Mouse (Mus musculus) NIH3T3 (cell line): ENCODE measurements around the gene Mob3a.
A peak's percentile ranks its signal among the peaks of the same experiment; 100 is the strongest.

Experiments used
- DNase-seq: peaks from one replicate; pipeline ENCODE4 v3.0.0-alpha.2; 2012; ENCODE audit warnings: low read depth

Mob3a gene

DNA sequence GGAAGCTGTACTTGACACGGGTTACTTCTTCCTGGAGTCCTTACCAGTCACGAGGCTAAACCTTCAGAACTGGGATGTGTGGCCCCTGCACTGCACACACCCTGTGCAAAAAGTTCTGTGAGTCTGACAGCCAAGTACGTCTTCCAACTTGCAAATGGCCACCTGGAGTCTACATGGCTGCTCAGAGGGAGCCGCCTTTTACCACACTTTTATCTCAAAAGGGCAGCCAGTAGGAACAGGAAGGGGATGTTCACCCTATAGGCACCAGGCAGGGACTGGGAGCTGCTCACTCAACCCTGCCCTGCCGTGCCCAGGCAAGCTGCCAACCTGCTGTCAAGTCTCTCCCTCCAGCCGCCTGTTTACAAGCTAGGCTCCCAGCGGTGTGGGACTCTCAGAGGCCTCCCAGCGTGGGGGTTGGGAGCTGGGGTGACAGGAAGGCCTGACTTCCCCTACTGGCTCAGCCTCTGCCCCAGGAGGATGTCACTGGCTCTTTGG, 23.8 kb downstream of the Mob3a start, which contains the start of gene Mknk2:
TSS of gene Mknk2 (minus strand) at position 171 of the 495 bp plus-strand sequence.
- peak; percentile 94 for DNase-seq

DNA sequence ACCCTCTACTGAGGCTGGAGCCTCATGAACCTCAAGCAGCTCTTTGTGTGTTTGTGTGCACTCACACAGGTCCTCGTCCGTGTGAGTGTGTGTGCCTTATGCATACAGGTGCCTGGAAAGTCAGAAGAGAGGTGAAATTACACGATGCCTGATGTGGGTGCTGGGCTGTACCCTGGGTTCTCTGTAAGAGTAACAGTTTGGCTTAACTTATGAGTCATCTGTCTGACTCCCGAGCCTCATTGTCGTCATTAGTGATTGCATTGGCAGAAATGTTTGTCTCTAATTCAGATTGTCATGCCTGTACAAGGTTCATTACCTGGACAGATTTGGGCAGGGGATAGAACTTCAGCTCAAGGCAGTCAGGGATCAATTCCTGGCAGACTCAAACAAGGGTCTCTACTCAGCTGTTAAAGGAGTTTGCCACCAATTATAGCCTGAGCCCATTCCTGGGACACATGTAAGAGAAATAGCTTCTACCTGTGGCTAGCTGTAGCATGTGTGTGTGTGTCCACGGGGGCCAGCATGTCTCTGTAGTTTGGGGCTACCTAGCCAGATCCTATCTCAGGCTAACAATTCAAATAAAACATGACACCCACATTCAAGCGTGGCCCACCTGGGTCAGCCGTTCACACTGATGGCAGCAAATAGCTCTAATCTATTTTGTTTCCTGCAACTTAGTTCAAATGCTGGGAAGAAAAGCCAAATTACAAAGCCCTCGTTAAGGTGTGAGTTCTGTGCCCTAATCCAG, 24.5 kb downstream of the Mob3a start:
- peak; percentile 78 for DNase-seq

DNA sequence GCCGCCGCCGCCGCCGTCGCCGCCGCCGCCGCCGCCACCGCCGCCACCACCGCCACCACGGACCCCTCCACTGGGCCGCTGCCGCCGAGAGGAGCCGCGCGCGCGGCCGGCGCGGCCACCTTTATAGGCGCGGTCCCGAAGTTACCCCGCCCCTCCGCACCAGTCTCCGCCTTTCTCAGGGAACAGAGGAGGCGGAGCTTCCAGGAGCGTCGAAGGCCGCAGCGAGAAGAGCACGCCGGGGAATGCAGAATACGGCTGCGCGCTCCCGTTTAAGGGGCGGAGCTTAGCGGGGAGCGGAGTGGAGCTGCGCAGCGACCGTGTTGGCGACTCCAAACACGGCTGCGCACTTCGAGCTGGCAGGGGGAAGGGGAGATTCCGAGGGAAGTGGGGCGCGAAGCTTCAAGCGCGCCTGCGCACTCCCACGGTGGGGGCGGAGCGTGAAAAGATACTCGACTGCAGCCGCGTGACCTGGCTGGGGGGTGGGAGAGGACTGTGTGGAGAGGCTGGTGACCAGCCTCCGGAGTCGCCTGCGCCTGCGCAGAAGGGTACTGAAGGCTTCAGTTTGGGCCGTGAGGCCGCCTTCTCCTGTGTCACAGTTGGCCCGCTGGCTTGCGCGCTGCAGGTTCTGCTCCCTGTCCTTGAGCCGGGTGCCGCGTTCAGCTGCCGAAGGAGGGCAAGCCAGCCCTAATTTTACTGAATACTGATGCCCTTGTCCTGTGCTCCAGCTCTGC, 25.4 kb downstream of the Mob3a start:
- DNase-seq, result peak; percentile 100

DNA sequence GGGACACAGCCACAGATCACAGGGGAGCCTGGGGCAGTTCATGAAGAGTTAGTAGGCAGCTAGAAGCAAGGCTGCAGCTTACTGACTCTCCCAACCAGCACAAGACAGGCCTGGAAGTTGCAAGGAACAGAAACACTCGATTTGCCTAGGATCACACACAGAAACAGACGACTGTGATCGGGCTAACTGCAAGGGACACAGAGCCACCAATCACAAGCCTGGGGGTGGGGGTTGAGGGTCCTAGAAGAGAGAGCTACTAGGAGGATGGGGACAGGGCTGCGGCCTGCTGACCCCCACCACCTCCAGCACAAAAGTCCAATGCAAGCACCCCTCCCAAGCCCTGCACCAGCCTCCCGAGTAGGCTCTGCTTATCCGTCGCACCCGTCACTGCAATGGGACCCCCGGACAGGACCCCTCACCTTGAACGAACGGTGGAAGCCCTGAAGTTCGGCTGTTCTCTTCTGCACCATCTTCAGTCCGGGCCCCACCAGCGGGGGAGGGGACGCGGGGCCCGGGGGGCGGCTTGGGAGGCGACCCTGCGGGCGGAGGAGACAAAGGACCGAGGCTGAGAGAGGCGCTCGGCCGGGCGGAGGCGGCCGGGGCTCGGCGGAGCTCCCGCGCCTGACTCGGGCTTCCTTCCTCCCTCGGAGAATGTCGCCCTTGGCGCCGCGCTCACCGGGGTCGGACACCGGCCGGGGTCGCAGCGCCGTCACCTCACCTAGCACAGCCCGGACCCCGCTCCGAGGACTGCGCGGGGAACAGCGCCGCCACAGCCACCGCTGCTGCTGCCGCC, 26.2 kb downstream of the Mob3a start:
- peak; percentile 45 for DNase-seq

DNA sequence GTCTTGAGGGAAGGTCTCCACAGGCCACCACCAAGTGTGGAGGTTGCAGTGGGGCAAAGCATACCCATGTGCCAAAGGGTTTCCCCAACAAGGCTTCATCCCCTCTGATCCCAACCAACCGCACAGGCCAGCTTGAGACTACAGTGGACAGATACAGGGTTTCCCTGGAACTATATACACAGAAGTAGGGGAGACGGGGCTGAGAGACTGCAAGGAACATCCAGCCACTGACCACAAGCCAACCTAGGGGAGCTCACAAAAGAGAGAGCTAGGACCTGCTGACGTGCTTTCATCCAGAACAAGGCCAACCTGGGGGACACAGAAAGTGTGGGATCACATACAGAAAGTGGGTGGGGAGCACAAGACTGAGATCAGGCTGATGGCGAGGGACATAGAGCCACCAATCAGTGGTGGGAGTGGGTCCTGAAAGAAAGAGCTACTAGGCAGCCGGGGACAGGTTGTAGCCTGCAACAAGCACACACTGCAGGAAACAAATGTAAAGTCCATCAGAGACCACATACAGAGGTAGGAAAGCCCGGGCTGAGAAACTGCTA, 26.8 kb downstream of the Mob3a start:
- DNase-seq, result peak; percentile 29

DNA sequence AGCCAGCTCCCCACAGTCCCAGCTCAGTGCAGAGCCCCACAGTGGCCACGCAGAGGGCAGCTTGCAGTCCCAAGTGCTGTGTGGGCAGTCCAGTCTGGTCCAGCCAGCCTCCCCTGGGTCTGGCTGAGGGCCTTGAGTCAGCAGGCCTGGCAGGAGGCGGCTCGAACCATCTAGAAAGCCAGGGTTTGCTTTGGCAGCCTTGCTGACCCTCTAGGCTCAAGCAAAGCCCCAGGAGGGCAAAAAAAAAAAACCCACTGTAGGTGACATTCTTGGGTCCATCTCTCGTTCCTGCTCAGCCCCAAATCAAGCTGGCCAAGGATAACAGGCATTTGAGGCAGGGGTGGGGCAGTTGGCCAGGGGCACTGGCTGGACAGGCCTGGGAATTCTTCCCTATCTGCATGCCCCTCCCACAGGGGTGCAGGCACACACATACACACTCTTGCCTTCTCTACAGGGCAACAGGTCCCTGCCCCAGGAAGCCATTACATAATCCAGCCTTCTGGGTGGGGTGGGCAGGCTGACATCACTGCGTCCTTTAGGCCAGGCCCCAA, 27.5 kb downstream of the Mob3a start:
- peak; percentile 77 for DNase-seq

DNA sequence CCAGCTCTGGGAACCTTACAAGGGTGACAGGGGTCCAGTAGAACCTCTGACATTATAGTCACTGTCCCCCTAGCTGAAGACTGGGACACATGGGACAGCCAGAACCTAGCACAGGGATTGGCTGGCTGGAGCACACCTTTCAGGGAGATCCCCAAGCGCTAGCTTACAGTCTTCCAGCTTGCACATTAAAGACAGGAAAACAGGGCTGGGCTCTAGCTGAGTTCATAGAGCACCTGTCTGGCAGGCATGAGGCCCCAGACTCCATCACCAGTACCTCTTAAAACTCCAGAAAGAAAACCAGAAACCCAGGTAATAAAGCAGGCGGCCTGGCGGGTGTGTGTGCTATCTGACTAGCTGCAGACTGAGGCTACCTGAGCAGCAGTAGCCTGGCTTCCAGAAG, 28.1 kb downstream of the Mob3a start:
- DNase-seq, result no peak

DNA sequence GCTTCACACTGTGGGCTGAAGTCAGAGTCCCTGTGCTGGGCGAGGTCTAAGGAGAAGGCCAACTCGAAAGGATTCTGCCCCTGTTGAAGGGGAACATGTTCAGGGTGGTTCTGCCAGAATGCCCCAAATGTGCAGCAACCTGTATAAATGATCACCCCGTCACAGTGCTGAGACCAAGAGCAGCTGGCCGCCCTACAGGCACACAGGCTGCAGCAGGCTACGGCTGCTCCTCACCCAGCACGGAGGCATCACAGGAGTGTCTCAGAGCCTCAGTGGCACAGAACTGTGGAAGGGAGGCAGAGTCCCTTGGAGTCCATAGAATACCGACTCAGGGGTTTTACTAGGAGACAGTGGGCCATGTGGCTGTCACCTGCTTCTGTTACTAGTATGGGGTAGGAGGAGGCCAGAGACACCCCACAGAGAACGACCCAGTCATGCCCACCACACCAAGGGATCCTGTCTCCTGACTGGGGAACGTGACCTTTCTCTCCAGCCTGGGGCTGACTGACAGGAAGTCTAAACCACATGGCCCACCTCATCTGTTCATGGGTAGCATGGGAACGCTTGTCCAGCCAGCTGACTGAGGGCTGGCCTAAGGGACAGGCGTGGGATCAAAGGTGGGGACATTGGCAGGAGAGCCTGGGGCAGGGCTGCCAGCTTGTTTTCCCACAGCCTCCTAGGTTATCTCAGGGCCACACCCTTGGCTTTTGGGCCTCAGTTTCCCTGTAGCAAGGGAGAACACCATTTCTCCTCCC, 29.7 kb downstream of the Mob3a start:
- DNase-seq, result no peak

DNA sequence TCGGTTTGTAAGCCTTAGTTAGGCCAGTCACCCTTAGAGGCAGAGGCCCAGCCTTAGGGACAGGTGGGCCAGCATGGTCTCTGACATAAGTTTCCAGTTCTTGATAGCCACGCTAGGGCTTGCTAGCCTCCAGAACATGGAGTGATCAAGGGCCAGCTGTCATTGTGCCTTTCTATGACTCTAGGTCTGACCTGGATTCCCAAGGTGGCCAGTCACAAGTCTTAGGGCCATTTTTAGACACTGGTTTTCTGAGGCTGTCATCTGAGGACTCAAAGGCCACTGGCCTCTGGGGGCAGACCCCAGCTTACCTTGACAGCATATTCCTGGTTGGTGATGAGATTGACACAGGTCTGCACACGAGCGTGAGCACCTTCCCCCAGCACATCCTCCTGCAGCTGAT, 30.5 kb downstream of the Mob3a start:
- no peak for DNase-seq

DNA sequence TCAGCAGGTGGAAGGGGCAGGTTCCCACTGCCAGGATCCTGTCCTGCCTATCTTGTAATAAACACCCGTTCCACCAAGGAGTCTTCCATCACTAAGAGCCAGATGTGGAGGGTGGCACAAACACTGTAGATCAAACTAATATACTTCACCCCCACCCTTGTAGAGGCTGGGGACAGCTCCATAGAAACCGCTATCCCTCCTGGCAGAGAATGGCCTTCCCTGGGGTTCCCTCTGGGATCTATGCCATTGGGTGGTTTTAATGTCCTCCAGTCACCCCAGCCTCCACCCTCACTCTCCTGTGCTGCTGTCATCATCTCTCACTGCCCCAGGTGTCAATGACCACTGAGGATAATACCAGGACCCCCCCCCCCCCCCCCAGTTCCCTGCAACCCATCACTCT, 31.2 kb downstream of the Mob3a start:
- DNase-seq, result no peak

DNA sequence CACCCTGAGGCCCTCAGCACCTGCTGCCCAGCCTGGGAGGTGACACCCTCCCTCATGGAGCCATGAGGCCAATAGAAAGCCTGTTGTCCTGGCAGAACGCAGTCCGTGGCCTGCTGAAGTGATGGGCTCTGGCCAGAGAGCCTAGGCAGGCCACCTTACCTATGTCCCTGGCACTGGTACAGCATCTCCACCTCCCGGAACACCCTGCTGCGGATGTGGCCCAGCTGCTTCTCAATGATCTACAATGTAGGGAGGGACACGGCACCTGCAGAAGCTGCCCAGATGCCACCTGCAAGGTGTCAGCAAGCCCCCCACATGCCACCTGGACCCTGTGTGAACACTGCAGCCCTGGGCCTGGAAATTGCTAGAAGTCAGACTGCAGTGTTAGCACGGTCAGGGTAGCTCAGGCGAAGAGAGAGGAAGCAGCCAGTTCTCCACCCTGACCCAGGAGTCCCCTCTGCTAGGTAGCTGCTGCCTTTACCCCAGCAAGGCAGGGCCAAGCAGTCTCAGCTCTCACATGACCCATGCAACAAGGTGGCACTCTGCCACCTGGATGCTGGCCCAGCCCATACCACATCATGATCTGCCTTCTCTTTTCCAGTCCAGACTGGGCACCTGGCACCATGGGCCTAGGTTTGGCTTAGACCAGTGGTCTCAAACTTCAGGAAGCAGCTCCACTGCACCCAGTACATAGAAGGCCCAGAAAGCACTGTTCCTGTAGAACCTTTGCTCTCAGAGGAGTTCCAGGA, 31.9 kb downstream of the Mob3a start:
- peak; percentile 83 for DNase-seq

DNA sequence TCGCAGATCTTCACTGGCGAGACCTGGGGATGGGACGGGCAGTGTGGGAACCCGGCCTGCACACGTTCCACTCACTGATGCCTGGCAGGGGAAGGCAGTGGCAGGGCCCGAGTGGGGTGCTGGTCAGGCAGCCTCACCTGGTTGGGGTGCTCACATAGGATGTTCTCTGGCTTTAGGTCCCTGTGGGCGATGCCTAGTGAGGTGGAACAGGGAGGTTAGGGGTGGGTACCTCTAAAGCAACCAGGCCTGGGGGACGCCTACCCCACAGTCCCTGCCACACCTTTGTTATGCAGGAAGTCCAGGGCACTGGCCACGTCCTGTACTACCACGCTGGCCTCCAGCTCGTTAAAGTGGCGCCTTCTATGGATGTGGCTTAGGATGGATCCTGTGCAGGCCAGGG, 32.8 kb downstream of the Mob3a start:
- DNase-seq, result no peak

DNA sequence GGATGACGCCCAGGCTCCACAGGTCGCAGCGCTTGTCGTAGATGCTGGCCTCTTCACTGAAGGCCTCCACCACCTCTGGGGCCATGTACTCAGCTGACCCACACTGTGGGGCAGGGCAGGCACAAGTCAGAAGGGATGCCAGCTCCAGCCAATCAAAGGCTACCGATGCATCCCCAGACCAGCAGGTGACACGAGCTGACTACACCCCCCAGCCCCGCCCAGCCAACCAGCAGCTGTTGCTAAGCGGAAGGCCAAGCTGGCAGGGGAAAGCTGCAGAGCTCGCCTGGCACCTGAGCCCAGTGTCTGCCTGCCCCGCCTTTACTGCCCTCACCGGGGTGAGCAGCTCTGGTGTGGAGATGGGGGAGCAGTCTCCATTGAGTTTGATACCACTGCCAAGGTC, 33.2 kb downstream of the Mob3a start:
- DNase-seq, result no peak

DNA sequence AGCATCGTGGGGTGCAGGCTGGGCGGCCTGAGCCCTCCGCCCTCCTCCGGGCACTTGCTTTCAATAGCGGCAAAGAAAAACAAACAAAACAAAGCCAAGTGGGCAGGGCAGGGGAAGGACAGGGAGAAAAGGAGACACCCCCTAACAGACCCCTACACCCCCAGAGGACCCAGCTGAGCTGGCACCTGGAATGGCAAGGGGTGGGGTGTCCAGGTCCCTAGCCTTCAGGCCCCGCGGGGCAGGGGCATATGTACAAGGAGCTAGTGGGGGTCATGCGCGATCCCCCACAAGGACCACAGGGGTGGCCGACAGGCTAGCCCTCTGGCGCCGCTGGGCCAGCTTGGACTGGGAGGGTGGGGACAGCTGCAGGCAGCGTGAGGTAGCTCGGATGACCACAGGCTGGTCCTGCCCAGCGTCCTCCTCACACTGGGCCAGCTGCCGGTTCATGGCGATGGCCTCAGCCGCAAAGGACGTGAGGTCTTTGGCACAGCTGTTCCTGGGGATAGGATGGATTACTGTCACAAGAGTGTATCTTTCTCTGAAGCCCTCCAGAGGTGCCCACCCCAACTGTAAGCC, 34.9 kb downstream of the Mob3a start:
- DNase-seq, result no peak

DNA sequence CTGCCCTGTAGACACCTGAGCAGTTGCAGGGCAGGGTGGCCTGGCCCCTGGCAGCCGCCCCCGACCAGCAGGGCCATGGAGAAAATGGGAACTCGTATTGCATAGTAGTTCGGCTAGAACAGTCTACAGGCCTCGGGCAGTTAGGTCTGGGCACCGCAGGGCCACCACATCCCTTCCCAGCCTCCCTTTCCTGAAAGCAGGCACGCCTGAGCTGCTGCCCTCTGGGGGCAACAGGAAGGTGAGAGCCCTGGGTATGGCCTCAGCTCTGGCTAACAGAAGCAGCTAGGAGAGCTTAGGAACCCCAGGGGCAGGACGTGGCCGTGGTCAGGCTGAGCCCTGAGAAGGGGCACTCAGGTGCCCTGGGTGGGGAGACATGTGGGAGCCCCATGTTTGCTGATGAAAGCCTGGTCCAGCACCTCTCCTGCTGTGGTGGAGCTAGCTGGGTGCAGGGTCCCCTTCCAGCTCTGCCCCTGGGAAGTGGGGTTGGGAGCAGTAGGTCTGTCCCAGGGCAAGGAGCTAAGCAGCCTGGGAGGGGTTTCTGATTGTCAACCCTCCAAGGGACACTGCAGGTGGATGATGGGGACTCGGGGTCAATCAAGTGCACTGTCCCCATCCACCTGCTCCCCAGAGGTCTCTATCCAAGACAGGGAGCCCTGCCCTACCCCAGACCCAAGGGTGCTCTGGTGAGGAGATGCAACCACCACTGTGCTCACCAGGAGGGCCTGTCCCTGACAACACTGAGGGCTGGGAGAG, 35.6 kb downstream of the Mob3a start:
- DNase-seq, result no peak

DNA sequence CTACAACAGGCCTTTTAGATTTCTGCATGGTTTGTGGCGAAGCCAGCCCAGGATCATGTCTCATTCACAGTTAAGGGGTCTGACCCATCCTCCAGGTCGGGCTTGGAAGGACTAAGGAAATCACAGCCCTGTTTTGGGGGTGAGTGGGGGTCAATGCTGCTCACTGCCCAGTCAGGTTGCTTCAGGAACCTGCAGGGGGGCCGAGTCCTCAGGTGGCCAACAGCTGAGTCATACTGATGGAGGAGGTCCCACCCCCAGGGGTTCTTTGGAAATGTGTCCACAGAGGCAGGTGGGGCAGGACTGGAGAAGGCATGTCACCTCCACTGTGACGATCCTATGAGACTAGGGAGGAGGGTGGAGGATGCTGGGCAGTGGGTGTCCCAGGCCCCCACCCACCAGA, 36.3 kb downstream of the Mob3a start:
- DNase-seq, result no peak

DNA sequence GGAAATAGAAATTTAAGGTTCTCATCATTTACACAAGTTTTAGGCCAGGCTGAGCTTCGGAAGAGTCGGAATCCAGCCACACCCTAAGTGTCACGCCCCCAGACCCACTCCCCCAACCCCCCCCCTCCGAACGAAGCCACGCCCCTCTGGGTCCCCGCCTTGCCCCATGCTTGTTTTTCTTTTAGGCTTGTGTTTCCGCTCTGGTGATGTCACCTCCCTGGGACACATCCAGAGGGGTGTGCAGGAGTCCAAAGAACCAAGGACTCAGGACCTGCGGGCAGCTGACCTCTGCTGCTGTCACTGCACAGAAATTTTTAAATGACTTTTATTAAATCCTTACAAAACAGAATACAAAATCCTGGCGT, 36.8 kb downstream of the Mob3a start:
- DNase-seq, result peak; percentile 72

DNA sequence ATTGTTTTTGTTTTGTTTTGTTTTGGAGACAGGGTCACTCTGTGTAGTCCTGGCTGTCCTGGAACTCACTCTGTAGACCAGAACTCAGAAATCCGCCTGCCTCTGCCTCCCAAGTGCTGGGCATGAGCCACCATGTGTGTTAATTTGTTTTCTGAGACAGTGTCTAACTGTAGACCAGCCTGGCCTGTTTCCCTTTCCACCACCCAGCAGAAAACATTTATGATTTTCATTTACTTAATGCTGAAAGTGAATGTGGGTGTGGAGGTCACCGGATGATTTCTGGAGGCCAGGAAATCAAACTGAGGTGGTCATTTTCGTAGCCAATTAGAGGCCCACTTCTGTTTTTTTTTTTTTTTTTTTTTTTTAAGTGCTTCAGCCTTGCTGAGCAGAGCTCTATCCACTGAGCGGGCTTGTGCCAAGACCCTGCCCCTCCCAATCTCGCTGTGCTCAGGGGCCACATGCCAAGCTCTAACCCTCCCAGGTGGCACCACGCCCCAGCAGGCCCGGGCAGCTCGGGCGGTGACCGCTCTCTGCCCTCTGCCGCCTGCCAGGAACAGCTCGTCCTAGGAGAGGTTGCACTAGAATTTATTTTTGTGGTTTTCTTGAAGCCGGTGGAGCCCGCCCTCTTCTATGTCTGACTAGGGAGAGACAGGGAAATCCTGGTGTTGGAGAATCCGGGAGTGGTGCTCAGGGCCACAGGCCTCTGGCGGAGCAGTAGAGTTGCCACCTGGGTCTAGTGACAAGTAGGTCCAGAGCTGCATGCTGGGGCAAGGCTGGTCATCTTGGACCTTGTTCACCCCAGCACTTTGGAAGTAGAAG, 37.4 kb downstream of the Mob3a start:
- peak; percentile 81 for DNase-seq
